Mouse (Mus musculus) inflammation-experienced regulatory T-cells, adult 6 months (primary cell): Measurements from ENCODE around the gene Asb2. TPM values are rescaled to one million over a fixed set of nuclear protein-coding genes. Genes with fewer than 3 reads are reported as not detected.

ENCODE experiments used
- ATAC-seq: one replicate; pipeline ENCODE4 v1.8.0; 2017
- polyA plus RNA-seq, 3 experiments: library from polyadenylated mRNA; unstranded; fragments of 100-300 nt; shearing (Covaris generic); gene quantifications; one replicate each; pipeline ENCODE4 v1.2.1; 2017

Asb2 gene
- polyA plus RNA-seq, 3 experiments from 2014 or later, result 22.5 to 68.5 (median 47.2) TPM

DNA sequence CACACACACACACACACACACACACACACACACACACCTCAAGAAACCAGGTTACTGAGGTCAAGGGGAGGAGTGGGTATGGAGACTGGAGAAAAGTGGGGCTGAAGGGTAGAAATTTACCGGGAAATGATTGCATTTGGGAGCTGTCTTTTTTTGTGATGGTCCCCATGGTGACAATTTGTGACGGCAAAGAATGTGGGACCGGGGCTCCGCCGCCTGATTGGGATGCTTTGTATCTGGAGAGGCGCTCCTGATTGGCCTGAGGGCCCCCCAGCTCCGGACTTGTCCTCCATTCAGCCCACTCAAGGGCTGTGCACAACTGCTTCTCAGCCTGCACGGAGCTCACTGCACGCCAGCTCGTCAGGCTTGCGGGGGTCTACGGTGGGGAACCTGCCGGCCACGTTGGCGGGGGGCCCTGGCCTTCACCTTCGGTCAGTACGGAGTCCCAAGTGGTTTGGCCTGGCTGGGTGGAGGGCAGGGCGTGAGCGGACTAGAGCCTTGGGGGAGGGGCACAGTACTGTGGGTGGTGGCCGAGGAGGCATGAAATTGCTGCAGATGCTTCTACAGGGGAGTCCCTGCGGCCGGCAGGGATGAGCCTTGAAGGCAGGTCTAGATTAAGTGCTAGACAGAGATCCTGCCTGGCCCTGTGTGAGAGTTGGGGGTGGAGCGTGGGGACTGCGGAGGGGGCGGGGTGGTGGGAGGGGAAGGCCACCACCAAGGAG lies 41.0 kb downstream of the Asb2 start:
- no peak for ATAC-seq

DNA sequence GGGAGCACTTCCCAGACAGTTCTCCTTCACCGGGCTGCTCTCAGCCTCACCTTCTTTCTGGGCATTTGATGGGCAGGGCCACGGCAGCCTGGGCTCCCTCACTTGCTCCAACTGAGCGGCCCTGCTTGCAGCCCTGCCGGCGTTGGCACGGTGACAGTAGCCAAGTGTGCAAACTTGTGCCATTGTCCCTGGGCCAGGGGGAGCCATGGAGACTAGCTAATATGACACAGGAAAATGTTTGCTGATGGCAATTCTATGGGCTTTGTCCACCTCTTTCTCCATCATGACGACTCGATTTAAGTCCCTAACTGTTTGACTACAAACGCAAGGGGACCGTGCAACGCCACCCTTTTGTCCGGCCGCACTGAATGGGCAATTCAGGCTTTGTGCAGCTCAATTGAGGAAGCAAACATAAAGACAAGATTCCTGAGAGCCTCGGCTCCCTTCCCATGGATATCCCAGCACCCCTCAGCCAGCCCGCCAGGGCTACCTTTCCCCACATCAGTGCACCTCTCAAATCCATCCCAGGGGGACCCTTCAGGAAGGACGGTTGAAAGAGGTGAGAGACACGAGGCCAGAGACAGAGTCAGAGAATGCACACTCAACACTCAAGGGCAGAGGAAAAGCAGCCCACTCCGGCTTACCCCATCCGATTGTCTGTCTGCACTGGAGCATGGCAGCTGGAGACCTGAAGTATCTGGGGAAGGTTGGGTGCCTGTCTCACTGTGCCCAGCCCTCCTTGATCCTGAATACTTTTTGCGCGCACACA lies 41.7 kb downstream of the Asb2 start:
- no peak for ATAC-seq

DNA sequence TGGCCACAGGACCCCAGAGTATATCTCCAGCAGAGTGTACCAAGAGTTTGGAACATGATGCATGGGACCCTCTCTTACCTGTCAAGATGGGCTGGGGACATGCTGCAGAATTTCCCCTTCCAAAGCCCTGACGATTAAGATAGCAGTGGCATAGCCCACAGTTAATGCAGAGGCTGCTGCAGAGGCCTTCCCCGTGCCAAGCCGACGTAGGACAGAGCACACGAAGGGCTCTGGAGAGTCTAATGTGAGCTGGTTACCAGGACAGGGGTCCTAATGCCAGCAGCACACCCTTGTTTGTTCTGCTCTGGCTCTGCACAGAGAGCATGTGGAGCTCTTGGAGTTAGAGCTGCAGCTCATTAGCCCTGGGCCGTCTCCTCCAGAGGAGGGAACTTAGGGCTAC lies 42.5 kb downstream of the Asb2 start:
- ATAC-seq, result no peak

DNA sequence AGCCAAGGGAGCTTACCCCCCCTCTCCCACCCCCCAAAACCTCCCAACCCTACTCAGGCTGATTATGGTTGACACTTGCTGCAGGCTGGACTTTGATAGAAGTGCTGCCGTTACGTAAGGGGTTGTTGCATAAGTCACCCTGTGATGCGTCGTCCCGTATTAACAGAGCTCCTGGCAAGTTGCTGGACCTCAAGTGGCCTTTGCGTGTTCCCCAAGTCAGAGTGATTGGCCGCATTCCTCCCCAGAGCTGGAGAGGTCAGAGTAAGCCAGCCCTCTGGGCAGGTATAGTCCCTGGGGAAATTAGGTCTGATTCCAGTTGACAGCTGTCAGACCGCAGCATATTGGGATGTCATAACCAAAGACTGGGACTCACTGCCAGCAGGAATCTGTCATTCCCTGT lies 43.9 kb downstream of the Asb2 start:
- ATAC-seq, result no peak

DNA sequence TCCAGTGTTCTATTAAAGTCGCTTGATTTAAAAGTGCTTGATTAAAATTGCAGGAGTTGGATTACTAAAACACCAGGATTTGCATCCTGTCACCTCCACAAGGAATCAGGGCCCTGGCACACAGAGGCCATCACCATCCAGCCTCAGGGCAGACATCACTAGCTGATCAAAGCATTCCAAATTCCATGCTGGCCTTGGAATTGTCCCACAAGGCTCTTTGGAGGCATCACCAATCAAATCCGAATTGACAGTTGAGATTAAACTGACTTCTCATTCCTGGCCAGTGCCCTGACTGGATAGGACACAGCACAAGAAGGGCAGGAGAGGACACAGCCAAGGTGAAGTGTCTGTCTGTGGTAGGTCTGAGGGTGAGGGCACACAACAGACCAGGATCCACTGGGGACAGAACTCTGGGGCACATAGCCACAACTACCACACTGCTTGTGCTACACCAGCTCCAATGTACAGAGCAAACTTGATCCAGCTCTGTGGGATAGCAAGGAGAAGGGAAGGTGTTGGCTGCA lies 45.0 kb downstream of the Asb2 start, which contains the start of gene Fam181a:
TSS of gene Fam181a (plus strand) at position 232 of the 524 bp plus-strand sequence.
- no peak for ATAC-seq

DNA sequence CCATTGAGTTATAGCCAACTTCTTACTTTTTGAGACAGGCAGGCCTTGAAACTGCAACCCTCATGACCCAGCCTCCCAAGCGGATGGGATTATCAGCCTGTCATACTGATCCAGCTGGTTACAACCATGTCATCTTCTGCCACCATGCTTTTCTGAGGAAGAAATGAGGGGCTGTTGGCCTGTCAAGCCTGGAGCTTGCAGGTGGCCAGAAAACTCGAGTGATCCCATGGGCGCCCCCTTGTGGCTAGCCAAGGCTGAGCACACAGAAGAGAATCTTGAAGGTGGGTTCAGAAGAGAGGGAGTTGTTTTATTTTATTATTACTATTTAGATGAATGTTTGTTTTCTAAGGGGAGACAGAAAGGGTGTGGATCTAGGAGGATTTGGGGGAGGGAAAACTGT lies 49.1 kb downstream of the Asb2 start:
- no peak for ATAC-seq

DNA sequence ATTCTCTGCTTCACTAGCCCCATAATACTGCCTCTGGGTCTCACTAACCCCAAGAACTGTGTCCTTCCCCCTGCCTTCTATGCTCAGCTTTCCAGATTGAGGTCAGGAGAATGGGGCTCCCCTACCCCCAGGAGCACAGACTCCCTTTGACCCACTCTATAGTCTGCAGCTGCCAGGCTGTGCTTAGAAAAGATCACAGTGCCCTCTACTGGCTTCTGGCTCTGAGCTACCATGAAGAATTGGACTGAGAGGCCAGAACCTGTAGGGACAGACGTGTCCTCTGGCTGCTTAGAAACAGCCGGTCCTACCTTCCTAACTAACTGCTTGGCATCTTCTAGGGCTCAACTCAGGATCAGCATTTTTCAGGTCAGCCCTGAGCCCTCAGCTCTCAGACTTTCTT lies 49.6 kb downstream of the Asb2 start:
- ATAC-seq, result no peak

DNA sequence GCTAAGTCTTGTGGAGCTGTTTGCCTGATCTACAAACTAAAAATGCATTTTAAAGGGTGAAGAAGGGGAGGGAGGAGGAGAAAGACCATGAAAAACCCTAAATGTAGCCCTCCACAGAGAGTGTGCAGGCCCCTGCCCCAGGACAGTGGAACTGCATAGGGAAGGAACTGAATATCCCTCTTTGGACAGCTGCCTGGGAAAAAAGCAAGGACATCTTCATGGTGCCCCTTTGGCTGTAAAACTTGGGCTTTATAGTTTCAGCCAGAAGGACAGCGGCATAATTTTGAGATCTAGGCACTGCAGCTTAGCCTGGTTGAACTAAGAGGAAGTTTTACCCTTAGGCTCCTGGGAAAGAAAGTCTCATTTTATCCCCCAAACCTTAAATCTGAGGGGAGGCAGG lies 52.8 kb downstream of the Asb2 start:
- no peak for ATAC-seq

DNA sequence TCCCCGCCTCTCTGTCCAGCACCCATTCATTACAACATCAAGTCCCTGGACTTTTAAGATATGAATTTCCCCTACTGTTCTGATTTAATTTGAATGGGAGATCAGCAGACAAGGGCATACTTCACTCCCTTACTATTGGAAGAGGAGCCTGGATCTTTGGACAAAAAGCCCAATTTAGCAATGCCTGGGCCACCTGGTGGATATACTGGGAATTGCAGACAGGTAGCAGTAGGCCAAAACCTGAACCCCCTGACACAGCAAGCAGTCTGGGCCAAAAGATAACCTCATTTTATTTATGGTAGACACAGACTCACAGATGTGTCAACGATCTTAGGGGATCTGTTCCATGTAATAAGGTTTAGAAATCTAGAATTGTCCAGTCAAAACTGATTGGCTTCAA lies 54.2 kb downstream of the Asb2 start:
- no peak for ATAC-seq

DNA sequence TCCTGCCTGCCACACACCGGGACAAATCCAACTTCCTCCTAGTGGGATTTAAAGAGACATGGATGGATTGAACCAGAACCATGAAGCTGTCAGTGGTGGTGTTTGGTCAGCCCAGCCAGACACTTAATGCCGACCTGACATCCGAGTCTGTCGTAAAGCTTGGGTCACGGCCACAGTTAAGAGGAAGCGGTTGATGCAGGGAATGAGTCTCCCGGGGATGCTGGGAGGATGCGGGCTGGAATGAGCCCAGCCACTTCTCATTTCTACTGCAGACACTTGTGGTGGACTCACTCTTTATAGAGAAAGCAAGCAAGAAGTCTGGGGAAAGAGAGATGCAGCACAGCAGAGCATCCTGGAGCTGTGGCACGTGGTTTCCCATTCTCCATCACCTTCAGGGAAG lies 55.3 kb downstream of the Asb2 start:
- ATAC-seq, result no peak

DNA sequence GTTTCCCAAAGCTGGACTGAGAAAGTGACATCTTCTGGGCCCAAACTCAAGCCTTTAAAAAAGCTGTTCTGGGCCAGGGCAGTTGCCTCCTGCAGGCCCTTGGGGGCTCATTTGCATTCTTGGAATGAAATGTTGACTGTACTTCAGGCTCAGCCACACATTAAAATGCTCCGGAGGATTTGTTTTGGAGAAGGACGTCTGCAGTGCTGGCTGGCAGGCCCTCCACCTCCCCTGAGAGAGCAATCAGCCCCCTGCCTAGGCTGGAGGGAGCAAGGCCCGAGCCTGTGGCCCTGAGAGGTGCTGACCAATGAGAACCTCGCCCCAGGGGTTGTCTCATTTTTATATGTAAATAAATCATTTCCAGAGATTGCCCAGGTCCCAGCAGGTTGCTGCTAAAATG lies 59.5 kb downstream of the Asb2 start:
- ATAC-seq, result no peak

DNA sequence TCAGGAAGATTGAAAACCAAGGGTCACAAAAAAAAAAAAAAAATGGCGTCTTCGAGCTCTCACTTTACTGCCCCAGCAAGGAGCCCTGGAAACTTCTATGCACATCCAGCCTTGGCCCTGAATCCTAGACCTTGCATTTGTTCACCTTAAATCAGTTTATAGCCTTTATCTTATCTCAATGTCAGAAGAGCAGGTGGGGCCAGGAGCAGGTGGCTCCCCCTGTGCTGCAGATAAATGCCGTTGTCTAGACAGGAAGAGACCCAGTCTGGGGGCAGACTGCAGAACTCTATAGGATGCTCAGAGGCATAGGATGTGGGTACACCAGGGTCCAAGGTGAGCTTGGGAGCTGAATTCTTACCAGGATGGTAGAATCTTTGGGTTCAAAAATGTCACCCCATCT lies 63.4 kb downstream of the Asb2 start:
- ATAC-seq, result no peak

DNA sequence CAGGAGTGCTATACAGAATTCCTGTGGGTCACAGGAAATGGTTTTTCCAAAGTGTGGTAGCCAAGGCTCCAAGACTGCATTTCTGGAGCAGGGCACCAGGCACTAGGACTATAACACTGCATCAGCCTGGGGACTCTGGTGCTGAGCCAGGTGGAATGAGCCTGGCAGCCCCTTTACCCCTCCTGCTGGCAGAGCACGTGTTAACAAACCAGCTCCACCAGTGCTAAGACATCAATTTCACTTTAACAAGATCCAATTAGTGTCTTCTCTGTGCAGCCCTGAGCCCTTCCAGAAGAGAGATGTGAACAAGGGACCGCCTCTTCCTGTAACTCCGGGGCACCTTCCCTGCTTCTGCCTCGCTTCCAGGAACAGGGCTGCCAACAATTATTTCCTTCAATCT lies 68.5 kb downstream of the Asb2 start:
- ATAC-seq, result no peak

DNA sequence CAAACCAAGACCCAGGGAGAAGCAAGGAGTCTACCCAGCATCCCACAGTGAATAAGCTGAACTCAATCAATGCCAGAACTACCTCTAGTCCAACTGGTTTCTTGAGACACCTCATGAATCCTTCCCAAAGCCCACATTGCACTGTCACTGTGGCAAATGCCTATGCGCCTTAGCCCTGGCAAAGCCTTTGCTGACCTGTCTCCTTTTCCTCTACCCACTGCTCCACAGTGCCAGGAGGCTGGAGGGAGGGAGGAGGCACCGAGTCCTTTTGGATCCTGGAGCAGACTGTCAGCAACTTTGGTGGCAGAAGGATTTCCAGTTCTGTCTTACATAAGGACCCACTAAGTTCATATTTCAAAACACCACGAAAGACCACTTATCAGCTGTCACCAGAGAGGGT lies 72.4 kb downstream of the Asb2 start:
- no peak for ATAC-seq

DNA sequence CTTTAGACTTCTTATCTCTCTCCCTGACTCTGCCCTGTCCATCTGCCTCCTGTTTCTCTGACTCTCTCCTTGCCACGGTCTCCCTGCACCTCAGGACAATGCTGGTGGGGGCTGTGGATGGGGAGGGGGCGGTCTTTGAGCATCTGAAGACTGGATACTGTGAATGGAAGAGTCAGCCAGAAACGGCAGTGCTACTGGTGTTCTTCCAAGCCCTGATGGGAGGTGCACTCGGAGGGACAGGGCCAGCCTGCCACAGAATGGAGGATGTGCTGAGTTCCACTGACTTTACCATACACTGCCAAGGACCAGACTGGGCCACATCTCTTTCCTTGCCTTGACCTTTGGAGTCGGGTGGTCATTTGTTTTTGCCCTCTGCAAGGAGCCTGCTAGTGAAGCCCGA lies 72.9 kb downstream of the Asb2 start:
- ATAC-seq, result no peak

DNA sequence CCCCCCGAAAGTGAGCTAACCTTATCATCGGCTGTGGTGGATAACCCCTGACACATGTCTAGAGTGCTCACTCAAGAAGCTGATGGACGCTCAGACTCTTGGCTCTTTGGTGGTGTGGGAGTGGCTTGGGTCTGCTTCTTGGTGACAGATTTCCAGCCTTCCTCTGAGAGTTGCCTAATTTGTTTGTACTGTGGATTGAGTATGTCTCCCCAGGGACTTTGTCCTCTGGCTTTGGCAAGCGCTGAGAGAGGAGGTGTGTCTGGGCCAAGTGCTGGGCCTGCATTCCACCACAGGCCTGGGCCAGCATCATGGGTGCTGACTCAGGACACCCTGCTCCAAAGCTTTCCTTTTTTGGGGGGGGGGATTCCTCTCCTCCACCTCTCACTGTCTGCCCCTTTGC lies 73.9 kb downstream of the Asb2 start:
- ATAC-seq, result no peak

DNA sequence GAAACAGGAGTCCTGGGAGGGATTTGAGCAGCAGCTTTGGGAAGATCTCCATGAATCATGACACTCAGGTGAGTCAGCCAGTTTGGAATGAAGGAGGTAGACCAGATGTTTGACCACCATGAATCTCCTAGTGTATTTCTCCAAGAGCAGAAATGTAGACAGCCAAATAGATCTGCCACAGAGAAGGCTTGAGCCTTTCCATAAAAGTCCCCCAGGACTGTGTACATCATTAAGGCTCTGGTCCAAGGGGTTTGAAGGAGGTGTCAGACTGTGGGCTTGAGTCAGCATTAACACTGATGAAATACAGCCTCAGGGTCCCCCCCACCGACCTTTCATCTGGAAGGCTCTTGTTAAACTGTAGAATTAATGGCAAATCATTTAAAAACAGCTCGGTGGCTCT lies 74.3 kb downstream of the Asb2 start:
- no peak for ATAC-seq

DNA sequence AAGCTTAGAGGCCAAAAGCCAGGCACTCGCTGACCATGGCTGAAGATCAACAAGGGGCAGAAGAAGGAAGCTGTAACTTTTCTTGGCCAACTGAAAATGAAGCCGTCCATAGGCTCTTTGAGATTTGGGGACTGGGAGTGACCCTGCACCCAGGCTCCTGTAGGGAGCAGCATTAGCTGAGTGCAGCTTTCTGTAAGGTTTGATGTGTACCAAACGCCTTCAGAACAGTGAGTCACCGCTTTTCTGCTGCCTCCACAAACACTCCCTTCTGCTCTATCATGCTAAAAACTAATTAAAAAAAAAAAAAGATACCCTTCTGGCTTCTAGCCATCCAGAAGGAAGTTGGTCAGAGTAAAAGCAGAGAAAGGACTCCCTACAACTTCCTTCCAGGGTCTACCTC lies 79.4 kb downstream of the Asb2 start:
- ATAC-seq, result no peak

DNA sequence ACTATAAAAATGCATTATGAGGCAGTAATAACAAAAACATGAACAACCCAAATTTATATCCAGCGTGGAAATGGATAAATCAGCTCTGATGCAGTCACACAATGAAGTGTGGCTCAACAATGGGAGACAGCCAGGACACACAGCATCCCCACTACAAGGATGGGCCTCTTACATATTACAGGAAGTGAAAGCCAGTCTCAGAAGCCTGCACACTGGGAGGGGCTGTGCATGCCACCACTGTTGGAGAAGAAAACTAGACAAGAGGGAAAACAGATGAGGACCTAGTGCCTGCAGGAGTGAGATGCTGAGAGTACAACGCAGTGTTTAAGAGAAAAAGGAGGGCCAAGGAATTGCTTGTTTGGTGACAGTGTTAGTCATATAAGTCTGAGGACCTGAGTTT lies 82.1 kb downstream of the Asb2 start:
- ATAC-seq, result no peak

DNA sequence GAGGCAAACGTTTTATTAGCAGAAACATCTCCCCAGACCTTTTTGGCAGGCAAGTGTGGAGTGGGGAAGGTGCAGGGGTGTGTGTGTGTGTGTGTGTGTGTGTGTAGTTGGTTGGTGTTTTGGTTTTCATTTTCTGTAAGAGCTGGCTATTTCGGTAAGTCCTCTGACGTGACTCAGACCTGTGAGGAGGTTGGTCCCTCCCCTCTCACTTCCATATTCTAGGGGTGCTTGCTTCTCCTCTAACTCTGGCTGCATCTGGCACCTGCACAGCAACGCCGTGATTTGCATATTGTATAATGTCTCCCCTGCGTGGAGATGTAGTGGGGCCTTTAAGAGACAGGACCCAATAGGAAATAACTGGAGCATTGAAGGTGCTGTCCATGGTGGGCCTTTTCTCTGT lies 82.8 kb downstream of the Asb2 start:
- no peak for ATAC-seq

DNA sequence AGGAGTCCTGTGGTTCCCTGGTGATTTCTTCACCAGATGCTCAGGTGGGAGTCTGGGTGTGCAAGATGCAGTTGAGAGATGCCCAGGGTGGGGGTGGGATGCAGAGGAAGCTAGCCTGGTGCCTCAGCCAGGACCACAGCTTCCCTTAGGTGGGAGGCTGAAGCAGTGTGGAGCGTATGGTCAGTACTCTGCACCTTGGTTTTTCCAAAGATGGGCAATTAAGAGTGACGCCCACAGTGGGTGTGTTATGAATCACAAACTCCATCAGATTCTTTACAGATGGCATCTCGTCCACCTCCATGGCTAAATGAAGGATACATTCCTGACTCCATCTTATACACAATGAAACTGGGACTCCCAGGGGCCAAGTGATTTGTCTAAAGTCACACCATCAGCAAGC lies 83.6 kb downstream of the Asb2 start:
- no peak for ATAC-seq
